Comparison of ENCODE assay signal across 8 mouse cellular contexts in genomic region chr5:28955036-28955435, GRCm38 (mm10).
DNase-seq lines count a peak whose midpoint lies in the region; ATAC-seq and TF ChIP-seq lines count a peak whose summit lies in the region.

No protein-coding gene starts in this region.

- H3K36me3 ChIP-seq in heart, postnatal 0 days (replicated peaks; ENCODE audit: control insufficient read depth, insufficient read depth, low read length): no peaks in the 10 kb centered on the region
- H3K36me3 ChIP-seq in heart, embryonic 11.5 days (ENCODE audit: control insufficient read depth, insufficient read depth, low read length): no peaks in the 10 kb centered on the region
- H3K36me3 ChIP-seq in midbrain, embryonic 16.5 days (ENCODE audit: control insufficient read depth, insufficient read depth, low read length): no peaks in the 10 kb centered on the region
- no peaks in the 10 kb centered on the region for H3K36me3 ChIP-seq in forebrain, embryonic 14.5 days (ENCODE audit: control insufficient read depth, insufficient read depth, low read length)

- no peak overlapping the region for H3K4me3 ChIP-seq in heart, postnatal 0 days (ENCODE audit: low read depth, low read length)
- H3K4me3 ChIP-seq in heart, embryonic 11.5 days (ENCODE audit: low read depth, low read length): no peak overlapping the region
- no peak overlapping the region for H3K4me3 ChIP-seq in midbrain, embryonic 16.5 days (ENCODE audit: low read depth, low read length)
- no peak overlapping the region for H3K4me3 ChIP-seq in forebrain, embryonic 14.5 days (ENCODE audit: low read depth, low read length)

- no peaks in the 10 kb centered on the region for H3K9me3 ChIP-seq in heart, postnatal 0 days (replicated peaks; ENCODE audit: control insufficient read depth, low read length)
- no peaks in the 10 kb centered on the region for H3K9me3 ChIP-seq in heart, embryonic 11.5 days (replicated peaks; ENCODE audit: control insufficient read depth, low read length)
- H3K9me3 ChIP-seq in midbrain, embryonic 16.5 days (replicated peaks; ENCODE audit: control insufficient read depth, low read length, poor library complexity, severe bottlenecking): no peaks in the 10 kb centered on the region
- H3K9me3 ChIP-seq in forebrain, embryonic 14.5 days (replicated peaks; ENCODE audit: control insufficient read depth, low read length): no peaks in the 10 kb centered on the region

- no peak overlapping the region for H3K4me2 ChIP-seq in heart, postnatal 0 days (ENCODE audit: low read depth, low read length)
- H3K4me2 ChIP-seq in heart, embryonic 11.5 days: no peak overlapping the region
- no peak overlapping the region for H3K4me2 ChIP-seq in midbrain, embryonic 16.5 days (ENCODE audit: low read length)
- H3K4me2 ChIP-seq in forebrain, embryonic 14.5 days (ENCODE audit: low read length): no peak overlapping the region

- no peak for ATAC-seq in heart, postnatal 0 days (ENCODE audit: insufficient read depth, low read depth)
- no peak for ATAC-seq in heart, embryonic 11.5 days (replicated peaks; ENCODE audit: insufficient number of reproducible peaks, low FRiP score, low TSS enrichment)
- ATAC-seq in midbrain, embryonic 16.5 days: no peak
- no peak for ATAC-seq in forebrain, embryonic 14.5 days
- ATAC-seq in erythroid progenitor cell, adult 5-6 weeks (replicated peaks; ENCODE audit: low FRiP score, poor library complexity, severe bottlenecking): no peak

- TF ChIP-seq CTCF in heart, postnatal 0 days (IDR thresholded peaks at IDR 0.05; ENCODE audit: low read depth): no peak

- TF ChIP-seq EP300 in heart, postnatal 0 days (IDR thresholded peaks at IDR 0.05; ENCODE audit: low read depth): no peak

- H3K27me3 ChIP-seq in heart, postnatal 0 days (ENCODE audit: control insufficient read depth, insufficient read depth, low read length): no peaks in the 10 kb centered on the region
- H3K27me3 ChIP-seq in heart, embryonic 11.5 days (ENCODE audit: control insufficient read depth, insufficient read depth, low read length): no peaks in the 10 kb centered on the region
- H3K27me3 ChIP-seq in midbrain, embryonic 16.5 days (ENCODE audit: control insufficient read depth, insufficient read depth, low read depth, low read length): no peaks in the 10 kb centered on the region
- no peaks in the 10 kb centered on the region for H3K27me3 ChIP-seq in forebrain, embryonic 14.5 days (replicated peaks; ENCODE audit: control insufficient read depth, insufficient read depth, low read length)

- H3K9ac ChIP-seq in heart, postnatal 0 days (replicated peaks; ENCODE audit: low read depth, low read length): no peak overlapping the region
- H3K9ac ChIP-seq in heart, embryonic 11.5 days (ENCODE audit: low read depth, low read length): no peak overlapping the region
- no peak overlapping the region for H3K9ac ChIP-seq in midbrain, embryonic 16.5 days (ENCODE audit: low read depth, low read length)
- H3K9ac ChIP-seq in forebrain, embryonic 14.5 days (ENCODE audit: low read length): no peak overlapping the region

- DNase-seq in heart, postnatal 0 days (ENCODE audit: low spot score): peak; percentile 20
- DNase-seq in ovary, postnatal 36 days (ENCODE audit: low spot score): peak; percentile 20
- no peak for DNase-seq in ovary, postnatal 10 days (ENCODE audit: low spot score)
- DNase-seq in heart, postnatal 4 days: peak; percentile 59
- no peak for DNase-seq in forebrain, embryonic 14.5 days (ENCODE audit: low spot score)

- no peaks in the 10 kb centered on the region for H3K4me1 ChIP-seq in heart, postnatal 0 days (ENCODE audit: control insufficient read depth, insufficient read depth)
- no peaks in the 10 kb centered on the region for H3K4me1 ChIP-seq in heart, embryonic 11.5 days (ENCODE audit: control insufficient read depth, insufficient read depth, low read length)
- no peaks in the 10 kb centered on the region for H3K4me1 ChIP-seq in midbrain, embryonic 16.5 days (ENCODE audit: control insufficient read depth, insufficient read depth, low read length)
- no peaks in the 10 kb centered on the region for H3K4me1 ChIP-seq in forebrain, embryonic 14.5 days (ENCODE audit: control insufficient read depth, insufficient read depth, low read length)

- no peak overlapping the region for H3K27ac ChIP-seq in heart, postnatal 0 days (ENCODE audit: low read depth)
- no peak overlapping the region for H3K27ac ChIP-seq in heart, embryonic 11.5 days (ENCODE audit: low read depth, low read length)
- no peak overlapping the region for H3K27ac ChIP-seq in midbrain, embryonic 16.5 days (ENCODE audit: low read length)
- no peak overlapping the region for H3K27ac ChIP-seq in forebrain, embryonic 14.5 days (ENCODE audit: low read depth, low read length)

Comparison
In these comparisons a context has a peak if more than half of its experiments do, and no peak if none do; other contexts are left out.
1. DNase-seq: peak in heart, postnatal 0 days (single experiment), ovary, postnatal 36 days (single experiment) and heart, postnatal 4 days (single experiment); none in ovary, postnatal 10 days (single experiment) and forebrain, embryonic 14.5 days (single experiment).